Mouse (Mus musculus) lung, postnatal 0 days (tissue): ENCODE measurements around the gene Nfia. TPM values are rescaled to one million over a fixed set of nuclear protein-coding genes. Genes with fewer than 3 reads are reported as not detected.

Experiments used
- ATAC-seq: fragments of 200-750 bp; cut with Nextera tagmentation; 2 replicates; pipeline ENCODE4 v1.8.0; 2017; ENCODE audit warnings: moderate library complexity
- DNase-seq: peaks from one replicate; pipeline ENCODE4 v3.0.0-alpha.2; 2016; ENCODE audit warnings: low spot score
- H3K27ac ChIP-seq: fragments of 300-500 bp; sonication (generic); 2 replicates; pipeline ENCODE4 v1.5.1; 2014; ENCODE audit warnings: antibody characterized with exemption, mild to moderate bottlenecking, low read length, mixed read lengths
- H3K27me3 ChIP-seq: fragments of 300-500 bp; sonication (generic); replicated peaks from 2 replicates; pipeline ENCODE4 v1.6.1; 2014; ENCODE audit warnings: low read length, mixed read lengths; ENCODE audit not compliant: insufficient read depth
- H3K36me3 ChIP-seq: fragments of 300-500 bp; sonication (generic); 2 replicates; pipeline ENCODE4 v1.6.1; 2014; ENCODE audit warnings: low read length, mixed read lengths; ENCODE audit not compliant: insufficient read depth
- H3K4me1 ChIP-seq: fragments of 300-500 bp; sonication (generic); 2 replicates; pipeline ENCODE4 v1.6.1; 2014; ENCODE audit warnings: antibody characterized with exemption, low read depth, low read length, mixed read lengths; ENCODE audit not compliant: insufficient read depth
- H3K4me2 ChIP-seq: fragments of 300-500 bp; sonication (generic); replicated peaks from 2 replicates; pipeline ENCODE4 v1.6.1; 2014; ENCODE audit warnings: low read depth, mild to moderate bottlenecking, low read length, moderate library complexity, mixed read lengths
- H3K4me3 ChIP-seq: fragments of 300-500 bp; sonication (generic); 2 replicates; pipeline ENCODE4 v1.5.1; 2014; ENCODE audit warnings: low read depth, low read length
- H3K9ac ChIP-seq: fragments of 300-500 bp; sonication (generic); replicated peaks from 2 replicates; pipeline ENCODE4 v1.6.1; 2014; ENCODE audit warnings: low read depth, mild to moderate bottlenecking
- H3K9me3 ChIP-seq: fragments of 300-500 bp; sonication (generic); 2 replicates; pipeline ENCODE4 v1.6.1; 2016; ENCODE audit warnings: low read length, mixed read lengths
- CTCF ChIP-seq: IDR thresholded peaks from 2 replicates; pipeline ENCODE4 v1.5.1; 2016; ENCODE audit warnings: antibody characterized with exemption, mild to moderate bottlenecking
- EP300 ChIP-seq: IDR thresholded peaks from 2 replicates; pipeline ENCODE4 v1.6.1; 2016; ENCODE audit warnings: antibody characterized with exemption, mild to moderate bottlenecking, control low read depth
- WGBS: fragments of 180-500 bp; shearing (Covaris S2); extraction: QIAGEN DNeasy Blood & Tissue Kit; methylation state at CpG from one replicate; pipeline ENCODE4 v1.1.7; 2014; 5-methylcytosine and 5-hydroxymethylcytosine counted together
- polyA plus RNA-seq: library from polyadenylated mRNA; unstranded; fragments of >200 nt; fragmentation: Nextera tagmentation; extraction: Ambion mirVana; gene quantifications from 2 replicates; pipeline ENCODE4 v1.2.1, GENCODE M21; 2015

The Nfia gene
- polyA plus RNA-seq, 1 experiment from 2014 or later = 40.5 TPM

- no peak overlapping the region for H3K4me3 ChIP-seq
- H3K9ac ChIP-seq = no peak overlapping the region
- TF ChIP-seq EP300 (no peak), CTCF (no peak)
- DNase-seq (no peak), ATAC-seq (no peak)
- 46% methylated on average over 7 of the region's 7 CpGs for WGBS
- H3K27me3 ChIP-seq = no peaks in the 10 kb centered on the region
- H3K36me3 ChIP-seq = no peaks in the 10 kb centered on the region
- no peaks in the 10 kb centered on the region for H3K4me1 ChIP-seq
- H3K4me2 ChIP-seq = no peak overlapping the region
- H3K9me3 ChIP-seq = no peaks in the 10 kb centered on the region
- H3K27ac ChIP-seq = no peak overlapping the region
These were observed 277.1 kb downstream of the Nfia start for GRCm38 (mm10) chr4:98049584-98049983.

GRCm38 (mm10) chr4:98050003-98050620 is 277.6 kb downstream of the Nfia start:
- Histone ChIP-seq H3K27ac (no peak overlapping the region), H3K27me3 (no peaks in the 10 kb centered on the region), H3K4me3 (no peak overlapping the region), H3K4me2 (no peak overlapping the region), H3K9me3 (no peaks in the 10 kb centered on the region), H3K36me3 (no peaks in the 10 kb centered on the region), H3K4me1 (no peaks in the 10 kb centered on the region), H3K9ac (no peak overlapping the region)
- TF ChIP-seq CTCF = no peak
- no peak for TF ChIP-seq EP300
- 84% methylated on average over 8 of the region's 8 CpGs for WGBS
- no peak for DNase-seq
- ATAC-seq = no peak

GRCm38 (mm10) chr4:98050781-98051180 is 278.2 kb downstream of the Nfia start:
- WGBS = 57% methylated on average over 10 of the region's 10 CpGs
- Histone ChIP-seq H3K9me3 (no peaks in the 10 kb centered on the region), H3K4me3 (no peak overlapping the region), H3K27me3 (no peaks in the 10 kb centered on the region), H3K9ac (no peak overlapping the region), H3K4me2 (no peak overlapping the region), H3K27ac (no peak overlapping the region), H3K36me3 (no peaks in the 10 kb centered on the region), H3K4me1 (no peaks in the 10 kb centered on the region)
- no peak for ATAC-seq
- TF ChIP-seq CTCF (no peak), EP300 (no peak)
- DNase-seq = no peak

GRCm38 (mm10) chr4:98051326-98051725 is 278.8 kb downstream of the Nfia start:
- Histone ChIP-seq H3K27me3 (no peaks in the 10 kb centered on the region), H3K36me3 (no peaks in the 10 kb centered on the region), H3K4me3 (no peak overlapping the region), H3K9me3 (no peaks in the 10 kb centered on the region), H3K4me2 (no peak overlapping the region), H3K27ac (no peak overlapping the region), H3K4me1 (no peaks in the 10 kb centered on the region), H3K9ac (no peak overlapping the region)
- DNase-seq (no peak), ATAC-seq (no peak)
- TF ChIP-seq CTCF = no peak
- no peak for TF ChIP-seq EP300
- 66% methylated on average over 3 of the region's 3 CpGs for WGBS

- ATAC-seq = no peak
These were observed 282.5 kb downstream of the Nfia start for GRCm38 (mm10) chr4:98055036-98055435.

GRCm38 (mm10) chr4:98056396-98057020 is 284.0 kb downstream of the Nfia start:
- 82% methylated on average over 7 of the region's 7 CpGs for WGBS
- Histone ChIP-seq H3K4me3 (no peak overlapping the region), H3K4me2 (no peak overlapping the region), H3K27me3 (no peaks in the 10 kb centered on the region), H3K36me3 (no peaks in the 10 kb centered on the region), H3K27ac (no peak overlapping the region), H3K9me3 (no peaks in the 10 kb centered on the region), H3K4me1 (no peaks in the 10 kb centered on the region), H3K9ac (no peak overlapping the region)
- TF ChIP-seq EP300 = no peak
- DNase-seq (no peak), ATAC-seq (no peak)

More at GRCm38 (mm10) chr4:98055036-98055435, 282.5 kb downstream of the Nfia start:
- Histone ChIP-seq H3K27ac (no peak overlapping the region), H3K36me3 (no peaks in the 10 kb centered on the region), H3K27me3 (no peaks in the 10 kb centered on the region), H3K4me1 (no peaks in the 10 kb centered on the region), H3K4me3 (no peak overlapping the region), H3K9me3 (no peaks in the 10 kb centered on the region), H3K4me2 (no peak overlapping the region), H3K9ac (no peak overlapping the region)
- no peak for DNase-seq
- TF ChIP-seq EP300 = no peak
- TF ChIP-seq CTCF = no peak
- 89% methylated on average over 4 of the region's 4 CpGs for WGBS
